Mouse (Mus musculus): ENCODE data around the gene Fads2.

Fads2 gene

DNA sequence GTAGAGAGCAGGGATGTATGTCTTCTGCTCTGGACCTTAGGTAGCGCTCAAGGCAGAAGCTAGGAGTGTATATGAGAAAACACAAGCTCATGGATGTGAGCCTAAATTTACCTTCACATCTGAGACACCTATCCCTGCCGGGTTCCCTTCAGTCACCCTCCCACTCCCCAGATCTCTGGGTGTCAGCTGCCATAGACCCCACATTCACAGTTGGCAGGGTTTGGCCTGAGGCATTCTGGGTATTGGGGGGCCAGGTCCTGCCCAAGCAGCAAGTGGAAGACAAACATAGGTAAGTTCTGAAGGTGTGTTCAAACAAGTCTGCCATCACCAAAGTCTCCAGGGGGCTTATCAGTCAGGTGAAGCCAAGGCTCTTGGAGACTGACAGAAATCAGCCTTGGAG lies 39.9 kb downstream of the Fads2 start:
- DNase-seq (ENCODE audit: low spot score) = no peak

GRCm38 (mm10) chr19:10060783-10061590 lies 40.6 kb downstream of the Fads2 start:
- peak; percentile 24 for DNase-seq (ENCODE audit: low spot score)

DNA sequence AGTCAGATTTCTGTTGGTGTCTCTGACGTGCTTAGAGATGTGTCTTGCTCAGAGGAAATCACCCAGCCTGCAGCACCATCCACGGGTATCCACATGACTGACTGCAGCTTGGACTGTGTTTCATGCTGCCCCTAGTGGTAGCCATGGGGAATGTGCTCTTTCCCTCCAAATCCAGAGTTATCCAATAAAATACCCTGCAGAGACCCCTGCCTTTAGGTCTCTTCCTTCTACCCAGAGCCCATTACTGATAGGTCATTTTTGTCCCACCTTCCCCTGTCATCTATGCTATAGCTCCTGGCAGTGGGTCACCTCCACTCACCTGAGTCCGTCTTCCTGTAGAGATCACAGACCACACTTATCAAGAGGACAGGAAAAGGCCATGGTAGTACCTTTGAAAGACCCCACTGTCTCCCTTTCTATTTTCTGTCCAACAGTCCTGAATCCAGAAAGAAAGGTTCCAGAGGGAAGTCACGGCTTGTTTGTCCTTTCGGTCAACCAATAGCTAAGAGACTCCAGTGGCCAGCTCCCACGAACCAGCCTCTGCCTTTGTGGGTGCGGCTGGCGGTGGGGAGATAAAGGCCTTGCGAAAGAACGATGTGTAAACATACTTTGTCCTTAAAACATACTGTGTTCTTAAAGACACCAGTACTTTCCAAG lies 41.5 kb downstream of the Fads2 start:
- peak; percentile 76 for DNase-seq (ENCODE audit: low spot score)

- no peak for DNase-seq (ENCODE audit: low spot score)
These were observed 42.6 kb downstream of the Fads2 start for GRCm38 (mm10) chr19:10058876-10059427.

GRCm38 (mm10) chr19:10058352-10058825 lies 43.2 kb downstream of the Fads2 start:
- no peak for DNase-seq (ENCODE audit: low spot score)

GRCm38 (mm10) chr19:10057486-10058351 lies 43.8 kb downstream of the Fads2 start:
- DNase-seq (ENCODE audit: low spot score) = no peak

DNA sequence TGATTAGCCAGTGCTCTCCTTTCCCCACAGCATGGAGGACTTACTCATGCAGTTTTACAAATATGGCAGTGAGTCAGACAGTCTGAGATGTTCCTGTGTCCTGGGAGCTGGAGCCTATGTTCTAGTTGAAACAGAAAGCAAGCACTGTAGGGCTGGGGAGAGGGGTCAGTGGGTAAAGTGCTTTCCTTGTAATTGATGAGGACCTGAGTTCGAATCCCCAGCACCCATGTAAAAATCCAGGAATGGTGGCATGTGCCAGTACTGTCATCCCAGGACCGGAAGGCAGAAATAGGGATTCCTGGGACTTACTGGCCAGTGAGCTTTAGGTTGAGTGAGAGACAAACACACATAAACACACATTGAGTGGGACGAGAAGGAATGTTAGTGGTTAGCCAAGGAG lies 44.9 kb downstream of the Fads2 start:
- no peak for DNase-seq (ENCODE audit: low spot score)

GRCm38 (mm10) chr19:10055783-10056660 lies 45.5 kb downstream of the Fads2 start:
- DNase-seq (ENCODE audit: low spot score) = no peak

DNA sequence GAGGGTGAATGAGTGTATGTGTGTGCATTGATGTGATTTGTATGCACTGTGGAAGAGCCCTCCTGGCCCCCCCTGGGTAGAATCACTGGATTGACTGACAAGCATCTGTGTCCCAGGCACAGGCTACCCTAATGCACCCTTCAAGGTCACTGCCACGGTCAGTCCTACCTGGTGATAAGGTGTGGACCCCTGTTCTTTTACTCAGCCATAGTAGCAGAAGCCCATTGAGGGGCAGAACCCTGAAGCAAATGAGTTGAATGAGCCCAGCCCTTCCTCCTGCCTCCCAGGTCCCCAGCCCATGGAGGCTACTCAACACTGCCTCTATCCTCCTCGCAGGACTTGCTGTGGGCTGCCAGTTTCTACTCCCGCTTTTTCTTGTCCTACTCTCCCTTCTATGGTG lies 46.3 kb downstream of the Fads2 start:
- no peak for DNase-seq (ENCODE audit: low spot score)

DNA sequence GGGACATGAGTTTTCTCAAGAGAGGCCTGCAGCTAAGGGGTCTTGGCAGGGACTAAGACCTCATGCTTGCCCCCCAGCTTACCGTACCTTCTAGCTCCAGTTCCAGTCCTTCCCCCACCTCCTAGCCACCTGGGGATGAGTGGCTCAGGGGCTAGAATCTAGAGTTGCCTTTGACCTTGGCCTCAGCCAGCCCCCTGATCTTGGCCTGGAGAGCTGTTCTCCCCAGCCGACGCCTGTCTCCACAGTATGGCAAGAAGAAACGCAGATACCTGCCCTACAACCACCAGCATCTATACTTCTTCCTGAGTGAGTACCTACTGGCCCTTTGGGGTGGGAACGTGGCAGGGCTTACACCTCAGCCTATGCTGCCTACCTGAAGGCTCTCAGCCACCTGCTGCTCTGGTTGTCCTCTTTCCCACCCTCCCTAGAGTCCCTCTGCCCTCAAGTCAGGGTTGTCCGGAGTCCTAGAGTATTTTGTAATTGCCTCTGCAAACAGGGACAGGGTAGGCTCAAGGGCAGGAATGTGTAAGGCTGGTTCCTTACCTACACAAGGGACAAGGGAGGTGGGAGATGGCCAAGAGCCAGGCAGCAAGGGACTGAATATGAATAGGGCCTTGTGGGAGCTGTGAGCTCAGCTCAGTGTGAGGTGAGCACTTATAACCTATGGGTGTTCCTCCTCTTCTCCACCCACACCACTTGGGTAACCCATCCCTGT lies 47.0 kb downstream of the Fads2 start:
- no peak for DNase-seq (ENCODE audit: low spot score)

- DNase-seq (ENCODE audit: low spot score) = no peak
These were observed 47.8 kb downstream of the Fads2 start for GRCm38 (mm10) chr19:10053692-10054260.

DNA sequence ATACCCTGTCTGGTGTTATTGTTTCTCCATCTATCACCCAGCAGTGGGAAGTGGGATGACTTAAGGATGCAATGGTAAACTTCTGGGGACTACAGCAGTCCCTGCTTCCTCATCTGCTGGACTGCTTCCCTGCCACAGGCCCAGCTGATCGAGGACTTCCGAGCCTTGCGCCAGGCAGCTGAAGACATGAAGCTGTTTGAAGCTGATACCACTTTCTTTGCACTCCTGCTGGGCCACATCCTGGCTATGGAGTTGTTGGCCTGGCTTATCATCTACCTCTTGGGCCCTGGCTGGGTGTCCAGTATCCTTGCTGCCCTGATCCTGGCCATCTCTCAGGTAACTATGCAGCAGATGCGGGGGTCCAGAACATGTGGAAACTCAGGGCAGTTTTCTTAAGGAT lies 48.8 kb downstream of the Fads2 start:
- DNase-seq (ENCODE audit: low spot score) = no peak

GRCm38 (mm10) chr19:10050438-10050837 lies 51.1 kb downstream of the Fads2 start:
- DNase-seq (ENCODE audit: low spot score) = no peak

GRCm38 (mm10) chr19:10049533-10049932 lies 52.0 kb downstream of the Fads2 start:
- DNase-seq (ENCODE audit: low spot score) = no peak

DNA sequence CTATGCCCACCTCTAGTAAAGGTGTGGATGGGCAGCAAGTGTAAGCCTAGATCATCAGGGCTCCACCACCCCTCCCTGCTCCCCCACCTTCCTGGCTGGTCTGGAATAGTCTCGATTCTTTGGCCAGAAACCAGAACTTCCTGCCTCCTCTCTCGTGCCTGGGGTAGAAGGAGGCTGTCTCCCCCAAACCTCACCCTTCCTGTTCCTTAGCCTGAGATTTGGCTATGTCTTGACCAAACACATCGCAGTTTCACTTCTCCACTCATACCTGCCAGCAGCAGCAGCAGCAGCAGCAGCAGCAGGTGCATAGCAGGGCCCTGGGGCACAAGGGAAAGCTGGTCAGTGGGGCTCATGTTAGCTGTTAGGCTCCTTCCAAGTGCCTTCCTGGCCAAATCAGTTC lies 54.6 kb downstream of the Fads2 start:
- no peak for DNase-seq (ENCODE audit: low spot score)

DNA sequence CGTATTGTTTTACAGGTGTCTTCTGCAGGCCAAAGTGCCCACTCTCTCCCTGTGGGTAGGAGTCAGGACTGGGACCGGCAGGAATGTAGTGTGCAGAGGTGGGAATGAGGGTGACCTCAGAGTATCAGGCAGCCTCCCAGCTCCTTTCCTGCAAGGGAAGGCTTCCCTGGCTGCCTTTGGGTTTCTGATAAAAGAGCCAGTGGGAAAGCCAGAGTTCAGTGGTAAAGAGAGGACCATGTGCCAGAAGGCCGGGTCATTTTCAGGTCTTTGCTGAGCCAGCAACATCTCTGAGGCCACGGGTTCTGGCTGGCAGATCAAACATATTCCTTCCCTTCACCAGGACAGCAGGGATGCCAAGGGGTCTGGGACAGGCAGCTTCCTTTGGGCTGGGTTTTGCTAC lies 55.2 kb downstream of the Fads2 start:
- no peak for DNase-seq (ENCODE audit: low spot score)

- no peak for DNase-seq (ENCODE audit: low spot score)
These were observed 55.8 kb downstream of the Fads2 start for GRCm38 (mm10) chr19:10045707-10046106.

GRCm38 (mm10) chr19:10043643-10044042 lies 57.9 kb downstream of the Fads2 start:
- DNase-seq (ENCODE audit: low spot score) = no peak

DNA sequence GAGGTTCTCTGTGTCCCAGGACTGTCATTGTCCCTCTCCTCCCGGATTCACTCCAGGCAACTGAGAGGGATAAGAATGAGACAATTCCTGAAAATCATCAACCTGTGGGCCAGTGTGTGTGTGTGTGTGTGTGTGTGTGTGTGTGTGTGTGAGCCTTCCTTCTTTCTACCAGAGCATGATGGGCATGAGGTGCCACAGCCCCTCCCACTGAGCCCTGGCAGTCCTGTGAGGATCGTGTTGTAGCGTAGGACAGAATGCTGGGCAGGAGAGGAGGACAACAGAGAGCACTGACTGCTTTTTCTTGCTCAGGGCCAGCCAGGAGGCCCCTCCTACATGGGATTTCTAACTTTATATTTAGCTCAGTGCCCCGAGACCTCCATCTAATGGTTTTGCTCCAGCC lies 58.7 kb downstream of the Fads2 start:
- DNase-seq (ENCODE audit: low spot score) = no peak

DNA sequence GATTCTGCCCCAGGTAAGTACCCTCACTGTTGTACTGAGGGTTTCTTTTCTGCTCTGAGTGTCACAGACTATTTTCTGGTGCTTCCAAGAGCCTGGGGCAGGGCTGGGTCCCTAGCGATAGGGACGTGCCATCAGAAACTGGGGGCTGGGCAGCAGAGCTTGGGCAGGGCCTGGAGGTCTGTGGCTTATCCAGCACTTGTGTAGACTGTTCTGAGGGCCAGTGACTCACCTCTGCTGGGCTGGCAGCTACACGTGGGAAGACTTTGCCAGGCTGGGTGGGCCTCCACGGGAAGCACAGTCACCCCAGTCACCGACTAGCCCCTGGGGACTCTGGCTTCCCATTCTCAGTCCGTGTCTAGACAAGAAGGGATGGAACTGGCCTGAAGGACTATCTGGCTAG lies 59.3 kb downstream of the Fads2 start:
- no peak for DNase-seq (ENCODE audit: low spot score)

All from embryo, embryonic 10.5 days (tissue).